Mouse (Mus musculus): ENCODE data around the gene Kif1b.

GRCm38 (mm10) chr4:149182755-149183154, 124.7 kb downstream of the Kif1b start:
- no peak for TF ChIP-seq CTCF (IDR thresholded peaks at IDR 0.05; ENCODE audit: control insufficient read depth, insufficient read depth, insufficient read length)
- no peak for TF ChIP-seq CEBPB (IDR thresholded peaks at IDR 0.05; ENCODE audit: low read depth)
- TF ChIP-seq USF1 (IDR thresholded peaks at IDR 0.05; ENCODE audit: low read depth): no peak
- no peak for TF ChIP-seq MYOD1 (IDR thresholded peaks at IDR 0.05; ENCODE audit: control insufficient read depth, insufficient read length, low read depth)

All from C2C12 (cell line).